Mouse (Mus musculus) macrophage (primary cell): ENCODE data around the gene Insr. TPM values are rescaled to one million over a fixed set of nuclear protein-coding genes. Genes with fewer than 3 reads are reported as not detected.

Source experiments
- H3K27ac ChIP-seq: fragments of 350-480 bp; formaldehyde crosslinking; 2 replicates; pipeline ENCODE4 v1.9.0; 2021
- H3K36me3 ChIP-seq: fragments of 350-480 bp; formaldehyde crosslinking; 2 replicates; pipeline ENCODE4 v1.9.0; 2021; ENCODE audit errors: inconsistent target
- H3K4me3 ChIP-seq: fragments of 350-480 bp; formaldehyde crosslinking; 2 replicates; pipeline ENCODE4 v1.9.0; 2021; ENCODE audit errors: inconsistent target
- H3K79me2 ChIP-seq: fragments of 350-480 bp; formaldehyde crosslinking; 2 replicates; pipeline ENCODE4 v1.9.0; 2021; ENCODE audit errors: inconsistent target
- WGBS: methylation state at CpG from one replicate; pipeline ENCODE4 v1.1.7; 2026; ENCODE audit warnings: inconsistent platforms; ENCODE audit not compliant: missing documents; 5-methylcytosine and 5-hydroxymethylcytosine counted together
- polyA plus RNA-seq: library from polyadenylated mRNA; stranded (reverse); fragments of 250-400 nt; gene quantifications from 3 replicates; pipeline ENCODE4 v1.2.4, GENCODE M21; 2018; ENCODE audit warnings: inconsistent platforms

Gene Insr
- polyA plus RNA-seq, 1 experiment from 2014 or later, result 10.0 TPM

DNA sequence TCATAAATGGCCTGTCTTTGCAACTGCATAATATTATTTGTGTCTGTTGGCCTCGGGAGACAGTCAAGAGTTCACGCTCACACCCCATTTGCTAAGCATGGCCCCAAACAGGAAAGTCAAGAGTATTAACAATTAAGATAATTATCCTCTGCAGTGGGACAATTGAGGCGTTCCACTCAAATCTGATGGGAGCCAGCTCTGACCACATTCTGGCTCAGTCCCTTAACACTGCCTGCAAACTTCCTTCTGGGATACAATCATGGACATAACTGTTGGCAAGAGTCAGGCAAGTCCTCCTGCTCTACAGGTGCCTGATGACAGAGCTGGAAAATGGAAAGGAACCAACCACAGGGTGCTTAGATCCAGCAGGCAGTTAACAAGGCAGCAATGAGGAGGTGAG is 43.1 kb downstream of the Insr start:
- 94% methylated on average over 3 of the region's 3 CpGs for WGBS
- H3K27ac ChIP-seq, result no peak overlapping the region
- no peaks in the 10 kb centered on the region for H3K36me3 ChIP-seq
- H3K79me2 ChIP-seq, result peaks cover 55% of the 10 kb centered on the region; the same call in 1 of the 2 replicates
- no peak overlapping the region for H3K4me3 ChIP-seq

DNA sequence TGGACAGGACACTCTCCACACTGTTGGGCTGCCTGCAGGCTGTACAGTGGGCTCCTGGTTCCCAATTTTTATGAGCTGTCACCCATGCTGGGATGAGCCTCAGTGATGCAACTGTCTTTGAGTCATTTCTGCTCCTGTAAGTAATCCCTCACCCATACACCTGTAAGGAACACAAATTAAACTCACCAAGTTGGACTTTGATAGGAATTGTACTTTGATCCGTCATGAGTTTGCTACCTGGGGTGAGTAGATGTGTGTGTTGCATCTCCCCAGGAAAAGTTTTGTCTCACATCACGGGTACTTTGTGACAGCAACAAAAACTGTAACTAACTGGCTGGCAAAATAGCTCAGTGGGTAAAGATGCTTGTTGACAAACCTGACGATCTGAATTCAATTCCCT is 44.8 kb downstream of the Insr start:
- Histone ChIP-seq H3K36me3 (no peaks in the 10 kb centered on the region), H3K27ac (no peak overlapping the region), H3K79me2 (peaks cover 41% of the 10 kb centered on the region; the same call in 1 of the 2 replicates), H3K4me3 (no peak overlapping the region)
- 88% methylated on average over 3 of the region's 3 CpGs for WGBS

DNA sequence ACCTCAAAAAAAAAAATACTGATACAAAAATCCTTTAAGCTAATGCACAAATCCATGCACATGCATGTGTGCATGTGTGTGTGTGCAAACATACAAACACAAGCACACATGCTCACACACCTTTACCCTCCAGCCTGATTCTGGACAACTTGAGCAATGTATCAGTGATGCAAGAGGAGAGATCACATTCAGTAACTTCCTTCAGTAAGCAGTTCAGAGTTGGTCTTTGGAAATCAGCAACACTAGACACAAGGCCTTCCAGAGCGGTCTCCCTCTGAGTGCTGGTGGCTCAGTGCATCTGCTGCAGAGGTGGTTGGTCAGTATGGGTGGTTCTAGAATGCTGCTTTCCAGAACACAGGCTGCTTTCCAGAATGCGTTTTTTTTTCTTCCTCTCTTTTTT is 46.8 kb downstream of the Insr start:
- 76% methylated on average over 2 of the region's 2 CpGs for WGBS
- H3K27ac ChIP-seq, result no peak overlapping the region
- no peaks in the 10 kb centered on the region for H3K36me3 ChIP-seq
- H3K79me2 ChIP-seq, result peaks cover 23% of the 10 kb centered on the region; the same call in 1 of the 2 replicates
- no peak overlapping the region for H3K4me3 ChIP-seq

DNA sequence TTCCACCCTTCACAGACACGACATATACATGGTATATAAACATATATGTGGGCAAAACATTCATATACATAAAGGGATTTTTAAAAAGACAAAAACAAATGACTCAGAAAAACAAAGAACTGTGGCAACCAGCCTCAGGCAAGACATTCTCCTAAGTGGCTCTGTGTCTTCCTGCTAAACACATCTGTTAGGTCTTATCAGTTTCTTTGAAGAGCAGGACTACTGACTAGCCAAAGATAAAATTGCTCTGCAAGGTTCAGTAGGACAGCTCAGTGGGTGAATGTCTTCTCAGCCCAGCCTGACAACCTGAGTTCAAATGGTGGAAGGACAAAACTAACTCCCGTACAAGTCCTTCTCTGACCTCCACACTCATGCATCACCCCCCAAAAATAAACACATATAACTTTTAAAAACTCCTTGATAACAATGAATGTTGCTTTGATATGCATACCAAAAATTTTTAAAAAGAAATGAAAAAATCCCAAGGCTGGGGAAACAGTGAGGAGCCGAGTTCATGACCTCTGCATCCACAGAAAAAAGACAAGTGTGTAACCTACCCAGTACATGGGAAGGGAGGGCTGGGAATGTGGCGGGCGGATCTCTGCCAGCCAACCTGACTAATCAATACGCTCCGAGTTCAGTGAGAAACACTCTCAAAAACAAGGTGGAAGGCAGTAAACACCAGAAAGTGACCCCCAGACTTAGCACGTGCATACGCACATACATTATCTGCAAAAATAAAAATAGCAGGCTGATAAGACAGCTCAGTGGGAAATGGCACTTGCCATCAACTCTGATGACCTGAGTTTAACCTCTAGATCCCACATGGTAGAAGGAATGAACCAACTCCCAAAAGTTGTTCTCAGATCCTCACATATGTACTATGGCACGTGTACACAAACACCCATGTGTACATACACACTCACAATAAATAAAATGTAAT is 49.0 kb downstream of the Insr start:
- no peak overlapping the region for H3K27ac ChIP-seq

DNA sequence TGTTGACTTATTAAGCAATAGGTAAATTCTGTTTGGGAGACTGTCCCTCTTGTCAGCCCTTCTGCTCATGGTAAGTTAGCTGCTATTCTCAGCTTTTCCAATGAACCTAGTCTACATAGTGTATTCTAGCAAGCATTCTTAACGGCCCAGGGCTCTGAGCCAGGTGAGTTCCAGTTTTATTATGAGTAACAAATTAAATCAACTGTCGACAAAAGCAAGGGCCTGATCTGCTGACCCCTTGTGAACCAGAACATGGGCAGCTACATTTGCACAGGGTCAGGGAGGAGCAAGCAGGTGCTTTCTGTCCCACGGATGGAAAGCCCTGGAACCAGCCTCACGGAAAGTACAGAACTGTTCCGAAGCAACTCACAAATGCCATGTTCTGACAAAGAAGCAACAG is 52.0 kb downstream of the Insr start:
- Histone ChIP-seq H3K79me2 (peaks cover 11% of the 10 kb centered on the region; the same call in 1 of the 2 replicates), H3K36me3 (no peaks in the 10 kb centered on the region), H3K4me3 (no peak overlapping the region), H3K27ac (no peak overlapping the region)
- 95% methylated on average over 5 of the region's 5 CpGs for WGBS

More for the DNA sequence above, 49.0 kb downstream of the Insr start:
- WGBS, result 96% methylated on average over 10 of the region's 10 CpGs
- H3K36me3 ChIP-seq, result no peaks in the 10 kb centered on the region
- no peak overlapping the region for H3K4me3 ChIP-seq
- H3K79me2 ChIP-seq, result peaks cover 7% of the 10 kb centered on the region; the same call in 1 of the 2 replicates

DNA sequence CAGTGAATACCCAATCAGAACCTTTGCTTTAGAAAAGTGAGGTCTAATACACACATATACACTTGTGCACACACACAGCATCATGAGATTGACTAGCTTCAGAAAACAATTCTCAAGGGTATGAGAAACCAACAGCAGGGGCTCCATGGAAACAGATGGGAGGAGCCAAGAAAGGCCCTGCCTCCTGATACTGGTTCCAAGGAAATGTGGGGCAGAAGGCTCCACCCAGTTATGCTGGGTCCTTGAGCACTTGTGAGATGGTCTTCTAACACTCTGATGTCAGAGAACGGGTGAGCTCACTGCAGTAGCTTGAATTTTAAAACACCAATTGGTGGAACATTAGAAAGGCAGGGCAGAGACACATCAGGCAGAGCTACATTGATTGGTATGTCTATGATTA is 53.7 kb downstream of the Insr start:
- Histone ChIP-seq H3K27ac (no peak overlapping the region), H3K36me3 (no peaks in the 10 kb centered on the region), H3K4me3 (no peak overlapping the region), H3K79me2 (peaks cover 11% of the 10 kb centered on the region; the same call in 1 of the 2 replicates)
- 82% methylated on average over 1 of the region's 1 CpGs for WGBS

DNA sequence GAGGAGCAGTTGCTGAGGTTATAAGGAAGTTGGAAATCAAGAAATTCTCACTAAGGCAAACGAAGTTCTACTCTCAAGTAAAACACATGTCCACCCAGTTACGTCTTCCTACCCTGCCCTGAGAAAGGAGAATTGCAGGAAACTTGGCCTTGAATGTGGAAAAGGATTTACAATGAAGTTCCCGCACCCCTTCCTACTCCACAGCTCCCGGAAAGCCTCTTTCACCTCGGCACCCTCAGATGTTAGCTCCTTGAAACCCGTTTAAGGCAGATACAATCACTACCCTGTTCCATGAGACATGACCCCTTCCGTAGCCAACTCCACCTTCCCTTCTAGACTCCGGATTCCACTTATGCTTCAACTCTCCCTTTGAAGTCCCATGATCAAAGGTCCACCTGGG is 54.2 kb downstream of the Insr start:
- 74% methylated on average over 8 of the region's 8 CpGs for WGBS
- no peaks in the 10 kb centered on the region for H3K36me3 ChIP-seq
- H3K79me2 ChIP-seq, result peaks cover 14% of the 10 kb centered on the region; the same call in 1 of the 2 replicates
- no peak overlapping the region for H3K27ac ChIP-seq
- no peak overlapping the region for H3K4me3 ChIP-seq

DNA sequence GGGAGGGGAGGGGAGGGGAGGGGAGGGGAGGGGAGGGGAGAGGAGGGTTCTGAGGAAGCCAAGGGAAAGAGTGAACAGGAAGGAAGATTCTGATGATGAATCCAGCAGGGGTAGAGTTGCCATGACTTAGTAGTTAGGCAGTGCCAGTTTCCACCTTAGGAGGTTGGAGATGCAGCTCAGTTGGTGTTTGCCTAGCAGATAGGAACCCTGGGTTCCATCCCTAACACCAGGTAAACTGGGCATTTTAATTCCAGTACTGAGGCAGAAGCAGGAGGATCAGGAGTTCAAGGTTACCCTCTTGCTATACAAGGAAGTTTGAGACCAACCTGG is 56.8 kb downstream of the Insr start:
- Histone ChIP-seq H3K4me3 (no peak overlapping the region), H3K36me3 (no peaks in the 10 kb centered on the region), H3K27ac (no peak overlapping the region), H3K79me2 (peaks cover 18% of the 10 kb centered on the region; the same call in 1 of the 2 replicates)

DNA sequence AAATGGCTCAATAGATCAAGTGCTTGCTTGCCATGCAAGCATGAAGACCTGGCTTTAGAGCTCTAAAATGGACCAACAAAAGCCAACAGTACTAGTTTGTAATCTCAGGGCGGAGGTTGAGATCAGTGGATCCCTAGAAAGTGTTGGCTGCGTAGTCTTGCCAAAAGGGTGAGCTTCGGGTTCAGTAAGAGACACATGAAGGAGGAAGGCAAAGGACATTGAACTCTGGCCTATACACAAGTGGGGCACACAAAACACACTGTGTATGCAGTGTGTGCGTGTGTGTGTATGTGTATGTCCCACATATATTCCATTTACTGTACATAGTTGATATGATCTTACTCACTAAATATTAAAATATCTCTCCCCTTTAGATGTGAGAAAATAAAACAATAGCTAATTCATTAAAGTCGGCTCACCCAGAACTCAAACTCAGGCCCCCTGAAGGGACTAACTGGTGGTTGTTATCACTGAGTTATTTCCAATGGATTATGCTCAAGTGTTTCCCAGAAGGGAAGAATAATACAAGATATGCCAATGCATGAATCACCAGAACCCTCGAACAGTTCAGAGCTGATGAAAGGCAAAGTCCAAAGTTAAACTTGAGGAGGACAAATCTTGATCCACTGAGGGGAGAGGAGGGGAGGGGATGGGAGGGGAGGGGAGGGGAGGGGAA is 57.3 kb downstream of the Insr start:
- peak overlapping the region; percentile 59 for H3K27ac ChIP-seq
- H3K79me2 ChIP-seq, result peaks cover 18% of the 10 kb centered on the region; the same call in 1 of the 2 replicates
- WGBS, result 79% methylated on average over 5 of the region's 6 CpGs
- no peaks in the 10 kb centered on the region for H3K36me3 ChIP-seq
- H3K4me3 ChIP-seq, result no peak overlapping the region

DNA sequence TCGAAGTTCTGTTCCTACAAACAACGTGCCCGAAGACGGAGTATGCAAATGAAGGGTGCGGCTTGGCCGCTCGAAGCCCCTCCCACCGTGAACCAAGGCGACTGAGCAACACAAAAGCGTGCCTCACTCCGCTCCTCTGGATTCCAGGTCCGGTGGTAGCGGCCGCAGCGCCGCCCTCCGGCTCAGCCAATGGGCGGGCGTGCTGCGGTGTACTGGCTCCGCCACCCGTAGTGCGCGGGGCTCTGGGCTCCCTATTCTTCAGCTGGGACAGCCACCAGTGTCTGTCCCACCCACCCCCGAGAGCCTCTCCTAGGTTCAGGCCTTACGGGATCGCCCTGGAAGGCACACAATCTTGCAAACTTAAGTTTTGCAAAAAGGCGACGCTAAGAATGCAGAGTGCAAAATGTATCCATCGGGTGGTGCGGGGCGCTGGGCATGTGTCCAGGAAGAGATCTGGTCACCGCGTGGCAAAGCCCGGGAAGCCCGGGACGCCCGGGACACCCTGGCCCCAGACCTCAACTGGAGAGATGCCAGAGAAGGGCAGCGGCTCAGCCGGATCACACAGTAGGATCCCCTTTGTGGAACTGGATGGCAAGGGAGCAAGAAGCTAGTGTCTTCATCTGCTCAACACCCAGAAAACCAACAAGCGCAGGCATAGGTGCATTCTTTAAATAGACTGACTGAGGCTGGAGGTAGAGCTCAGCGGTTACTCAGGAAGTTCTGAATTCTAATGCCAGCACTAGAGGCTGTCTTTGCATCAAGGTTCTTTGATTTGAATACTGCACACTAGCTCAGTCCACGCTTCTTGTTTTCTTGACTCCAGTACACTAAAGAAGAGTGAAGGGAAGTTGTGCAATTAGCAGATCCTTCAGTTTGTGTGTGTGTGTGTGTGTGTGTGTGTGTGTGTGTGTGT is 58.1 kb downstream of the Insr start:
- no peaks in the 10 kb centered on the region for H3K36me3 ChIP-seq
- under 1% methylated on average over 43 of the region's 43 CpGs for WGBS
- H3K4me3 ChIP-seq, result peak overlapping the region; percentile 39
- peak overlapping the region; percentile 59 for H3K27ac ChIP-seq
- peaks cover 18% of the 10 kb centered on the region; the same call in 1 of the 2 replicates for H3K79me2 ChIP-seq

DNA sequence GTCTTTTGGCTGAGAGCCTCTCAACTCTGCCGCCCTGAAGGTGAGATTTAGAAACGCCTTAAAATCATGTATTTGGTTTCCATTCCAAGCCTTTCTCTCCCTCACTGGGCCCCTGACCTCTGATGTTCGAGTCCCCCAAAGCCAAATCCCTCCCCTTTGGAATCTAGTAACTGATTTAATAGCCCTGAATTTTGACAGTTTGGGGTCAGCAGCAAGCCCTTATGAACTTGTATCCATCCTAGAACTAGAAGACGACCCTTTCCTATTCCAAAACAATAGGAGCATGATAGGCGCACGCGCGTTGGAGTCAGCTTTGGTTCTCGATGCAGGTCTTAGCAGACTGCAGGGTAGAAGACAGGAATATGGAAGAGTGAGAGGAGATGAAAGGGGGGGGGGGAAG is 58.9 kb downstream of the Insr start:
- Histone ChIP-seq H3K36me3 (no peaks in the 10 kb centered on the region), H3K79me2 (peaks cover 18% of the 10 kb centered on the region; the same call in 1 of the 2 replicates), H3K4me3 (peak overlapping the region; percentile 39; the same call in 1 of the 2 replicates), H3K27ac (no peak overlapping the region)
- WGBS, result 33% methylated on average over 9 of the region's 9 CpGs

DNA sequence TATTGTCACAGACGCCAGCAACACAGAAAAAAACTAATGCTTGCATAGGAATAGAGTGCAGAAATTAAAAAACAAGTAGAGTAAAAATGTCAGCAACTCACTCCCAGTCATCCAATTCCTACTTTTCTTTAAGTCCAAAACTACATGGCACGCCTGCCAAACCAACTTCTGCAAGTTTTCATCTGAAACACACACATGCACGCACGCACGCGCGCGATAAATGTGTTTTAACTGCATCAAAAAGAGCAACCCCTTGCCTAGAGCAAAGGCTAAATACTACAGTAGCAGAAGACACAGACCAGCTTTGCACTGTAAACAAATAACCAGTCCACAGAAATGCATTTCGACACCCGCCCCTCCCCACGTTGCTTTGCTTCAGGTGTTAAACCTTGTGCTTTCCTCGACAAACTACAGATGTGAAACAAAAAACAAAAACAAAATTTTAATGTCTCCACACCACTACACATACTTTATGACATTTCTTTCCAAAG is 59.5 kb downstream of the Insr start:
- no peaks in the 10 kb centered on the region for H3K36me3 ChIP-seq
- WGBS, result 88% methylated on average over 12 of the region's 12 CpGs
- peaks cover 18% of the 10 kb centered on the region; the same call in 1 of the 2 replicates for H3K79me2 ChIP-seq
- no peak overlapping the region for H3K4me3 ChIP-seq
- no peak overlapping the region for H3K27ac ChIP-seq

DNA sequence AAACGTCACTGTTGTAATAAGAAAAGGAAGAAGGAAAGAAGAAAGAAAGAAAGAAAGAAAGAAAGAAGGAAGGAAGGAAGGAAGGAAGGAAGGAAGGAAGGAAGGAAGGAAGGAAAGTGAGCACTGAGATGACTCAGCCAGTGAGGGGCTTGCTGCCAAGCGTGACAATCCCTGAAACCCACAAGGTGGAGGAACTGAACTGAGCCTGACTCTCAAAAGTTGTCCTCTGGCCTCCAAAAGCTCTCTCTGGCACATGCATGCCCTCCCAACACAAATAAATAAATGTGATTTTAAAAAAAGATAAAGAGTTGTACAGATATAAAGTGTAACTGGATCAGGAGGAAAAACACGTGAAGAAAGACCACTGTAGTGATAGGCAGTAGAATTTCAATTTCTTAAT is 60.2 kb downstream of the Insr start:
- WGBS, result 70% methylated on average over 3 of the region's 3 CpGs
- H3K27ac ChIP-seq, result no peak overlapping the region
- H3K4me3 ChIP-seq, result no peak overlapping the region
- H3K79me2 ChIP-seq, result peaks cover 13% of the 10 kb centered on the region; the same call in 1 of the 2 replicates
- H3K36me3 ChIP-seq, result no peaks in the 10 kb centered on the region

DNA sequence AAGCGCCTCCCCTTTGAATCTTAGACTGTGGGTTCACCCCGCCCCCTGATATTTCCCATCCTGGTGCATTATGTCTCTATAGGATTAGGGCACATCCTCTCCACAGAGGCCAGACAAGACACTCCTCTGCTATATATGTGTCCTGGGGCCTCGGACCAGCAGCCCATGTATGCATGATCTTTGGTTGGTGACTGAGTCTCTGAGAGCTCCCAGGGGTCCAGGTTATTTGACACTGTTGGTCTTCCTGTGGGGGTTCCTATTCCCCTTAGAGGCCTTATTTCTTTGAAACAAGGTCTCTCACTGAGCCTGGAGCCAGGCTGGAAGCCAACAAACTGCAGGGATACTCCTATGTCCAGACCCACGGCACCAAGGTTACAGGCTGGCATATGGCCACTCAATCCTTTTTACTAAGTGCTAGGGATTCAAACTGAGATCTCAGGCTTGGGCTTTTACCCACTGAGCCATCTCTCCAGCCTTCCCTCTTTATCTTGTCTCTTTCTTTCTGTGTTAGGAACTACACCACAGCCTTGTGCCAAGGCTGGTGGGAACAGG is 62.8 kb downstream of the Insr start:
- peaks cover 7% of the 10 kb centered on the region; the same call in 1 of the 2 replicates for H3K79me2 ChIP-seq
- WGBS, result 95% methylated on average over 4 of the region's 4 CpGs
- H3K4me3 ChIP-seq, result no peak overlapping the region
- no peaks in the 10 kb centered on the region for H3K36me3 ChIP-seq
- H3K27ac ChIP-seq, result no peak overlapping the region
